Mouse (Mus musculus): ENCODE measurements around the gene Azi2. TPM values are rescaled to one million over a fixed set of nuclear protein-coding genes. Genes with fewer than 3 reads are reported as not detected.

Gene Azi2
- polyA plus RNA-seq, 1 experiment, result 21.6 TPM

- H3K4me2 ChIP-seq (ENCODE audit: low read depth), result no peak overlapping the region
- H3K27me3 ChIP-seq (ENCODE audit: control insufficient read depth, insufficient read depth, insufficient read length), result no peaks in the 10 kb centered on the region
- H3ac ChIP-seq (ENCODE audit: control insufficient read depth, insufficient read length), result no peak overlapping the region
- TF ChIP-seq SRF (IDR thresholded peaks at IDR 0.05; ENCODE audit: control insufficient read depth, insufficient read length, low read depth), result no peak
- TF ChIP-seq CEBPB (IDR thresholded peaks at IDR 0.05; ENCODE audit: insufficient read depth, poor library complexity, severe bottlenecking), result no peak
- TF ChIP-seq MYOD1 (IDR thresholded peaks at IDR 0.05; ENCODE audit: control insufficient read depth in 1 of 3, insufficient read length in 2 of 3, low read depth in 2 of 3), result no peak
- TF ChIP-seq POLR2AphosphoS2 (IDR thresholded peaks at IDR 0.05; ENCODE audit: insufficient read length, low read depth), result no peak
- no peak for TF ChIP-seq MYOG (IDR thresholded peaks at IDR 0.05; ENCODE audit: control insufficient read depth in 1 of 3, insufficient read depth in 1 of 3, insufficient read length in 2 of 3, low read depth in 2 of 3)
- no peak for TF ChIP-seq MAX (IDR thresholded peaks at IDR 0.05; ENCODE audit: low read depth)
- TF ChIP-seq TCF12 (IDR thresholded peaks at IDR 0.05; ENCODE audit: insufficient read depth, poor library complexity, severe bottlenecking), result no peak
- TF ChIP-seq POLR2A (IDR thresholded peaks at IDR 0.05; ENCODE audit: insufficient read length, low read depth), result no peak
- TF ChIP-seq USF1 (IDR thresholded peaks at IDR 0.05; ENCODE audit: low read depth), result no peak
- no peak for TF ChIP-seq TCF3 (IDR thresholded peaks at IDR 0.05; ENCODE audit: insufficient read length, low read depth)
- no peak for TF ChIP-seq REST (IDR thresholded peaks at IDR 0.05; ENCODE audit: insufficient read depth, insufficient read length)
- no peak for TF ChIP-seq E2F4 (IDR thresholded peaks at IDR 0.05; ENCODE audit: insufficient read depth)
- no peaks in the 10 kb centered on the region for H3K36me3 ChIP-seq (ENCODE audit: control insufficient read depth, insufficient read depth)
- H3K79me2 ChIP-seq (ENCODE audit: control insufficient read depth, insufficient read depth), result no peaks in the 10 kb centered on the region
- no peak overlapping the region for H3K4me3 ChIP-seq
Observed at GRCm38 (mm10) chr9:118110360-118110710, 70.0 kb downstream of the Azi2 start.

Other genes with a start within 250 kb of the Azi2 start
- 32.7 TPM for gene Cmc1, start 109.7 kb downstream of the Azi2 start, polyA plus RNA-seq (2012; fragmentation: generic; extraction: Trizol)